Mouse (Mus musculus) frontal cortex, postnatal 10 days (tissue): ENCODE results near the gene Gm2022.
"Not testable (repeated sequence)": the region's sequence is repeated elsewhere in the genome, so short reads cannot be mapped to it uniquely, and the experiment has no call there.

Source experiments
- DNase-seq, 2 experiments: peaks; one replicate each; pipeline ENCODE4 v3.0.0; 2022; ENCODE audit warnings: low spot score in 2 of 2, mixed read lengths in 1 of 2

Gm2022 gene

DNA sequence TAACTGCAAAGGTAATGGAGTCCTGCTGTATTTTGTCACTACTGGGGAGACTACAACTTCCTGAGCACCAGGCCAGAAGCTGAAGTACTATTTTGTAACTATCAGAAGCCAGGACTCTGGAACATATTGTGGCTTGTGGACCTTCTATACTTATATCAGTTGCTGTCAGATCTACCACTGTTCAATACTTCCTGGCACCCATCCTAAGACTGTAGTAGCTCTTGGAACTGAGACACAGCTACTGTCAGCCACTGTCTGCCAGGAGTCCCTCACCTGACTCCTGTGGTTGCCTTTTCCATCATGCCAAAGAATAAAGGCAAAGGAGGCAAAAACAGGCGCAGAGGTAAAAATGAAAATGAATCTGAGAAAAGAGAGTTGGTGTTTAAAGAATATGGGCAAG is at the start of gene Gm2022:
Gene Gm2022 (plus strand): TSS at position 301 of the 400 bp plus-strand sequence.
- not testable (repeated sequence) for DNase-seq

DNA sequence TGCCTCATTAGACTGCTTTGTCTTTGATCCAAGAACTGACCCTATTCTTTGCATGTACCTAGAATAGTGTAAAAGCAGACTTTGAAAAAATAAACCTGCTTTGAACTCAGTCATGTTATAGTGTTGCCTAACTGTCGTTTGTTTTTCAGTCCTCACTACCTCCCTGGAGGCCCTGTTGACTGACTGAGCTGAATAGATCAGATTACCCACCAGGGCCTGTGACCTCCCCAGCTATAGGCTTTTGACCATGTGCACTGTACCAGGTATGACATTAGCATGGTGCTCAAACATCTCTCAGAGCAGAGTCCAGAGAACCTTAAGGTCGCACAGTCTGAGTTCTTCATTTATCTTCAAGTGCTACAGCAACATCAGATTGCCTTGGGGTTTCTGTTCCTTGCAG is 44.5 kb upstream of the Gm2022 start:
- not testable (repeated sequence) for DNase-seq

- DNase-seq, result not testable (repeated sequence)
Measured at GRCm38 (mm10) chr12:87856067-87856466, 39.1 kb upstream of the Gm2022 start.

DNA sequence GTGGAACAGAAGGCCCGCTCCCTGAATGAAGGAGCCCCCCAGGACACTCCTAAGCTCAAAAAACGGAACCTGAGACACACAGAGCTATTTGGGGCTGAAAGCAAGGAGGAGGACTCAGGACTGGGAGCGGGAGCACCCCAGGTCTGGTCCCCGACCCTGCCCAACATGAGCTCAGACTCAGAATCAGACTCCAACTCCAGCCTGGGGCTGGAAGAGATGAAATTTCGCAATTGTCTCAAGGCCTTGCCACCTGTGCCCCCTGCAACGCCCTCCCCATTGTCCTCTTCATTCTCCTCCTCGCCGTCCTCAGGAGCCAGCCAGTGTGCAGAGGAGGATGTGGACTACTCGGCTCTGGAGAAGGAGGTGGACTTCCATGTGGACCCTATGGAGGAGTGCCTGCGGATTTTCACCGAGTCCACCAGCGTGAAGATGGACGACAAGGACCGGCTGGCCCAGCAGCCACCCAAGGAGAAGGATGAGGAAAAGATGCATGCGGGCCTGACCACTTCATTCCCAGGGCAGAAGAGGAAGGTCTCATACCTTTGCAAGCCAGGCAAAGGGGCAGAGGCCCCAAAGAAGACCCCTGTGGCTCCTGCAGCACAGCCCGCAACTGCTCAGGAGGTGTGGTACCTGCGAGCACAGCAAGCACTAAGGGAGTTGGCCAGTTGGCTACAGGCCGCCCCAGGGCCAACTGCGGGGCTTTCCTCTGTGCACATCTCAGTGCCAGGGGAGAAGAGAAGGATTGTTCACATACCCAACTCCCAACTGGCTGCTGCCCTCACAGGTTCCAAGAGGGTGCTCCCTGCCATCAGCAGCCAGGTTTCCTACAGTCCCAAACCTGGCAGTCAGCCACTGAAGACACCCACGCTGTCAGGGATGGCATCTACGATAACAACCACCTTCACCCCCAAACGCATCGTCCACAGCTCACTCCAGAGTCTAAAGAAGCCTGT is 33.2 kb upstream of the Gm2022 start:
- DNase-seq, result not testable (repeated sequence)

GRCm38 (mm10) chr12:87863638-87864037 is 31.5 kb upstream of the Gm2022 start:
- DNase-seq, result not testable (repeated sequence)

DNA sequence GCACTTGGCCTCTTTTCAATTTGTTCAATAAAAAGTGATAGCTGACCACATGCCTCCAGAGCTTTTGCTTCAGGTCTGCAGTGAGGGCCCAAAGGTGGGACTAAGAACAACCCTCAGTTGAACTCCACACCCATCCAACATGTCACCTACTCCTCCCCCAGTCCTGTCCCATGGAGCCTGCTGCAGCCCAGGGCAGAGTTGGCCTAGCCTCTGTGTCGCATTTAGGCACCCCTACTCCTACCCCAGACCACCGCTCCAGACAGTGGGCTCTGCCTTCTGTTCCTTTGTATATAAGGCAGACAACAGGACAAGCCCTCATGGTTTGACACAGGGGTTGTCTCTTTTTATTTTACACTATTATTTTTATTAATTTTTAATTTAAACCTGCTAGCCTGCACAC is 31.1 kb upstream of the Gm2022 start:
- not testable (repeated sequence) for DNase-seq

DNA sequence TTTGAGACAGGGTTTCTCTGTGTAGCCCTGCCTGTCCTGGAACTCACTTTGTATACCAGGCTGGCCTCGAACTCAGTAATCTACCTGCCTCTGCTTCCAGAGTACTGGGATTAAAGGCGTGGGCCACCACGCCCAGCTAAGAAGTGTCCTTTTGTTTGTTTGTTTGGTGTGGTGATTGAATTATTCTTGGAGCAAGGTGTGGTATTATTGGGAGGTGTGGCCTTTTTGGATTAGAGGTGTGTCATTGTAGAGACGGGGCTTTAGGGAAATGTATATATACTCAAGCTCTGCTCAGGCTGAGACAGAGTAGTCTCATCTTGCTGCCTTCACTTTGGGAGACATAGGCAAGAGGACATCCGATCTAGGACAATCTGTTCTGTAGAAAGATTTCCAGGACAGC is 21.4 kb upstream of the Gm2022 start, which contains the start of gene Gm2016:
Gene Gm2016 (plus strand): TSS at position 301 of the 400 bp plus-strand sequence.
- not testable (repeated sequence) for DNase-seq

- not testable (repeated sequence) for DNase-seq
Measured at GRCm38 (mm10) chr12:87919721-87920120, 24.6 kb downstream of the Gm2022 start, which contains the start of gene Gm2035. Gene Gm2035, minus strand, starts transcription at chr12:87919857.
